Mouse (Mus musculus) heart, postnatal 25 days (tissue): ENCODE measurements at regions not wholly inside any gene's neighbourhood (a gene's known extent, or its start where the extent isn't known, plus 50 kb on each side); places are given as distances from the start of the nearest gene placed in this dataset.

Experiments used
- DNase-seq: peaks from one replicate; pipeline ENCODE4 v3.0.0; 2022; ENCODE audit warnings: low spot score
- intact Hi-C: fragments of 180-260 bp; cut with DNase I; formaldehyde crosslinking; loops from one replicate; pipeline ENCODE4 v1.15.1; 2025

- intact Hi-C loops, result no loop called here
- DNase-seq, result no peak
These were observed 70.6 kb downstream of the Npy start for GRCm38 (mm10) chr6:49893113-49893512.

GRCm38 (mm10) chr6:49899146-49899545 lies 76.6 kb downstream of the Npy start:
- intact Hi-C loops, result no loop called here

GRCm38 (mm10) chr6:49901512-49901911 lies 79.0 kb downstream of the Npy start:
- intact Hi-C loops, result no loop called here
- no peak for DNase-seq

More at GRCm38 (mm10) chr6:49899146-49899545, 76.6 kb downstream of the Npy start:
- DNase-seq, result no peak

GRCm38 (mm10) chr6:49904001-49904400 lies 81.5 kb downstream of the Npy start:
- intact Hi-C loops, result no loop called here
- DNase-seq, result no peak

- intact Hi-C loops, result no loop called here
These were observed 83.9 kb downstream of the Npy start for GRCm38 (mm10) chr6:49906456-49906855.

GRCm38 (mm10) chr6:49919089-49919812 lies 96.7 kb downstream of the Npy start:
- no peak for DNase-seq

More at GRCm38 (mm10) chr6:49906456-49906855, 83.9 kb downstream of the Npy start:
- no peak for DNase-seq

GRCm38 (mm10) chr6:49919813-49920170 lies 97.3 kb downstream of the Npy start:
- intact Hi-C loops, result loop anchor here (2.0 kb wide), 1 partner anchor 401 kb away; no protein-coding TSS in a partner anchor
- no peak for DNase-seq

More at GRCm38 (mm10) chr6:49919089-49919812, 96.7 kb downstream of the Npy start:
- intact Hi-C loops, result loop anchor here (2.0 kb wide), 1 partner anchor 400 kb away; no protein-coding TSS in a partner anchor

GRCm38 (mm10) chr6:49924296-49924695 lies 101.8 kb downstream of the Npy start:
- no peak for DNase-seq
- intact Hi-C loops, result no loop called here

- intact Hi-C loops, result no loop called here
- no peak for DNase-seq
These were observed 105.6 kb downstream of the Npy start for GRCm38 (mm10) chr6:49928075-49928474.

GRCm38 (mm10) chr6:49930104-49930503 lies 107.6 kb downstream of the Npy start:
- no peak for DNase-seq
- intact Hi-C loops, result loop anchor here (5.0 to 10.0 kb wide), 3 partner anchors 177 to 365 kb away; no protein-coding TSS in a partner anchor

GRCm38 (mm10) chr6:49943087-49943486 lies 120.6 kb downstream of the Npy start:
- intact Hi-C loops, result no loop called here
- no peak for DNase-seq

GRCm38 (mm10) chr6:49958891-49959290 lies 136.4 kb downstream of the Npy start:
- intact Hi-C loops, result no loop called here
- no peak for DNase-seq

GRCm38 (mm10) chr6:49961166-49961565 lies 138.7 kb downstream of the Npy start:
- DNase-seq, result no peak
- intact Hi-C loops, result no loop called here

GRCm38 (mm10) chr6:49965944-49966545 lies 143.5 kb downstream of the Npy start:
- no peak for DNase-seq

GRCm38 (mm10) chr6:49966555-49966954 lies 143.5 kb upstream of the Mpp6 start:
- intact Hi-C loops, result no loop called here
- DNase-seq, result no peak

More at GRCm38 (mm10) chr6:49965944-49966545, 143.5 kb downstream of the Npy start:
- intact Hi-C loops, result no loop called here

GRCm38 (mm10) chr6:49973258-49973865 lies 136.7 kb upstream of the Mpp6 start:
- intact Hi-C loops, result no loop called here
- no peak for DNase-seq

GRCm38 (mm10) chr6:49977783-49978182 lies 132.3 kb upstream of the Mpp6 start:
- no peak for DNase-seq
- intact Hi-C loops, result no loop called here

GRCm38 (mm10) chr6:49983740-49984139 lies 126.3 kb upstream of the Mpp6 start:
- intact Hi-C loops, result no loop called here
- no peak for DNase-seq

- intact Hi-C loops, result no loop called here
- DNase-seq, result no peak
These were observed 124.9 kb upstream of the Mpp6 start for GRCm38 (mm10) chr6:49985127-49985526.

- no peak for DNase-seq
- intact Hi-C loops, result no loop called here
These were observed 122.9 kb upstream of the Mpp6 start for GRCm38 (mm10) chr6:49987141-49987540.
